Mouse (Mus musculus) C2C12 (cell line): ENCODE results near the gene Grid1.

Experiments
- CTCF ChIP-seq: IDR thresholded peaks from one replicate; pipeline ENCODE4 v1.5.1; 2011; ENCODE audit not compliant: control insufficient read depth, insufficient read depth, insufficient read length
- MAX ChIP-seq: IDR thresholded peaks from one replicate; pipeline ENCODE4 v1.6.1; 2011; ENCODE audit warnings: mild to moderate bottlenecking, control low read depth
- MYOD1 ChIP-seq: IDR thresholded peaks from one replicate; pipeline ENCODE4 v1.6.1; 2011; ENCODE audit warnings: low read depth; ENCODE audit not compliant: control insufficient read depth, insufficient read length
- MYOG ChIP-seq: IDR thresholded peaks from one replicate; pipeline ENCODE4 v1.6.1; 2011; ENCODE audit not compliant: control insufficient read depth, insufficient read length; ENCODE audit errors: extremely low read depth
- USF1 ChIP-seq: IDR thresholded peaks from one replicate; pipeline ENCODE4 v1.6.1; 2011; ENCODE audit warnings: low read depth, mild to moderate bottlenecking, control low read depth, moderate library complexity

GRCm38 (mm10) chr14:35575285-35575684 is 755.4 kb downstream of the Grid1 start:
- no peak for TF ChIP-seq CTCF
- TF ChIP-seq USF1, result no peak
- TF ChIP-seq MYOG, result no peak
- no peak for TF ChIP-seq MYOD1
- no peak for TF ChIP-seq MAX
